Mouse (Mus musculus) neutrophil, adult 83 days (primary cell): ENCODE results near the gene Gpr182. TPM values are rescaled to one million over a fixed set of nuclear protein-coding genes. Genes with fewer than 3 reads are reported as not detected.

ENCODE experiments used
- total RNA-seq, 2 experiments: library from RNA; stranded (reverse); gene quantifications; one replicate each; pipeline ENCODE4 v1.2.4; 2023

The Gpr182 gene
- total RNA-seq, result under 1 TPM in 1 of 2 experiments, not detected in 1; 0.22 TPM

GRCm38 (mm10) chr10:127751548-127751947 is at the start of gene Gpr182:
TSS of gene Gpr182 (minus strand) at chr10:127751732.

GRCm38 (mm10) chr10:127800891-127801290 is 49.4 kb upstream of the Gpr182 start, which contains the start of gene Rdh16:
TSS of gene Rdh16 (plus strand) at chr10:127801152.

GRCm38 (mm10) chr10:127776011-127776410 is 24.5 kb upstream of the Gpr182 start, which contains the start of gene Rdh9:
TSS of gene Rdh9 (plus strand) at chr10:127776386.

GRCm38 (mm10) chr10:127759181-127760110 is 7.9 kb upstream of the Gpr182 start, which contains the start of the genes Rdh1 and Rdh16f1:
TSS of gene Rdh1 (plus strand) at chr10:127759721.
TSS of gene Rdh16f1 (plus strand) at chr10:127759787.

GRCm38 (mm10) chr10:127739083-127739660 is 12.4 kb downstream of the Gpr182 start, which contains the start of gene Zbtb39:
TSS of gene Zbtb39 (plus strand) at chr10:127739538.

GRCm38 (mm10) chr10:127724178-127724577 is 27.4 kb downstream of the Gpr182 start, which contains the start of gene Tac2:
TSS of gene Tac2 (plus strand) at chr10:127724478.

GRCm38 (mm10) chr10:127704766-127705220 is 46.7 kb downstream of the Gpr182 start, which contains the start of gene Myo1a:
TSS of gene Myo1a (plus strand) at chr10:127705170.

Other genes starting within 250 kb of the Gpr182 start
- not detected for gene Ndufa4l2, start 236.8 kb downstream of the Gpr182 start, total RNA-seq
- 10 to 100 TPM; 27.5 to 27.6 TPM for gene Shmt2, start 229.3 kb downstream of the Gpr182 start, total RNA-seq
- gene Nxph4, start 217.2 kb downstream of the Gpr182 start, total RNA-seq, result not detected
- 100 to 1,000 TPM in 1 of 2 experiments, 10 to 100 TPM in 1; 95.8 to 102 TPM for gene Lrp1, start 130.6 kb downstream of the Gpr182 start, total RNA-seq
- gene Stat6, start 108.7 kb downstream of the Gpr182 start, total RNA-seq, result 100 to 1,000 TPM; 185 to 200 TPM
- gene Nemp1, start 84.8 kb downstream of the Gpr182 start, total RNA-seq, result 10 to 100 TPM; 13.0 to 13.2 TPM
- gene Nab2, start 83.2 kb downstream of the Gpr182 start, total RNA-seq, result 1 to 10 TPM; 1.2 to 1.5 TPM
- gene Myo1a, start 46.6 kb downstream of the Gpr182 start, total RNA-seq, result under 1 TPM; 0.51 to 0.94 TPM
- 1 to 10 TPM; 2.0 to 5.6 TPM for gene Tac2, start 27.3 kb downstream of the Gpr182 start, total RNA-seq
- gene Zbtb39, start 12.2 kb downstream of the Gpr182 start, total RNA-seq, result 10 to 100 TPM; 14.4 to 17.2 TPM
- gene Rdh1, start 8.0 kb upstream of the Gpr182 start, total RNA-seq, result under 1 TPM; 0.20 to 0.33 TPM
- gene Rdh16f1, start 8.1 kb upstream of the Gpr182 start, total RNA-seq, result under 1 TPM in 1 of 2 experiments, not detected in 1; 0.20 TPM
- under 1 TPM in 1 of 2 experiments, not detected in 1; 0.49 TPM for gene Rdh9, start 24.7 kb upstream of the Gpr182 start, total RNA-seq
- gene Rdh16, start 49.4 kb upstream of the Gpr182 start, total RNA-seq, result under 1 TPM in 1 of 2 experiments, not detected in 1; 0.20 TPM
- not detected for gene Rdh19, start 98.2 kb upstream of the Gpr182 start, total RNA-seq
- gene Rdh16f2, start 114.7 kb upstream of the Gpr182 start, total RNA-seq, result not detected
- not detected for gene Rdh7, start 137.1 kb upstream of the Gpr182 start, total RNA-seq
- not detected for gene Sdr9c7, start 146.8 kb upstream of the Gpr182 start, total RNA-seq